Mouse (Mus musculus) liver, postnatal 0 days (tissue): ENCODE results near the gene Arhgap15.

ENCODE experiments used
- CTCF ChIP-seq: sonication (generic); IDR thresholded peaks from 2 replicates; pipeline ENCODE4 v1.5.1; 2016; ENCODE audit warnings: antibody characterized with exemption, low read depth
- EP300 ChIP-seq: IDR thresholded peaks from 2 replicates; pipeline ENCODE4 v1.6.1; 2016; ENCODE audit warnings: antibody characterized with exemption, low read depth, mild to moderate bottlenecking

GRCm38 (mm10) chr2:44242628-44243255 is 494.1 kb downstream of the Arhgap15 start:
- TF ChIP-seq CTCF (no peak), EP300 (no peak)
